Mouse (Mus musculus): Measurements from ENCODE around the gene Grhpr. TPM values are rescaled to one million over a fixed set of nuclear protein-coding genes. Genes with fewer than 3 reads are reported as not detected.

Grhpr gene
- total RNA-seq, 2 experiments from 2014 or later, result 20.2 to 24.0 TPM

Other genes starting within 250 kb of the Grhpr start
- gene Zcchc7, start 225.5 kb upstream of the Grhpr start, total RNA-seq (2021), result 10 to 100 TPM; 54.6 to 60.4 TPM
- 1 to 10 TPM; 8.2 to 9.5 TPM for gene Zbtb5, start 31.0 kb downstream of the Grhpr start, total RNA-seq (2021)
- 10 to 100 TPM in 1 of 2 experiments, 1 to 10 TPM in 1; 9.5 to 11.5 TPM for gene Polr1e, start 37.2 kb downstream of the Grhpr start, total RNA-seq (2021)
- gene Fbxo10, start 103.2 kb downstream of the Grhpr start, total RNA-seq (2021), result 10 to 100 TPM; 35.3 to 35.9 TPM
- 10 to 100 TPM; 65.5 to 75.5 TPM for gene Tomm5, start 126.7 kb downstream of the Grhpr start, total RNA-seq (2021)
- 10 to 100 TPM; 12.2 to 12.8 TPM for gene Frmpd1, start 203.5 kb downstream of the Grhpr start, total RNA-seq (2021)

All from left cerebral cortex, postnatal 25 days (tissue).